Mouse (Mus musculus) 3134 (cell line): ENCODE data around the gene B4galnt3.

Source experiments
- DNase-seq: peaks from one replicate; pipeline ENCODE4 v3.0.0-alpha.2; 2011; ENCODE audit warnings: low spot score; ENCODE audit not compliant: insufficient read length; ENCODE audit errors: extremely low read depth

B4galnt3 gene

GRCm38 (mm10) chr6:120275301-120275700 is 19.1 kb downstream of the B4galnt3 start:
- DNase-seq, result peak; percentile 32

- no peak for DNase-seq
Measured at GRCm38 (mm10) chr6:120274887-120275286, 19.5 kb downstream of the B4galnt3 start.

GRCm38 (mm10) chr6:120274181-120274580 is 20.2 kb downstream of the B4galnt3 start:
- no peak for DNase-seq

- DNase-seq, result peak; percentile 24
Measured at GRCm38 (mm10) chr6:120264151-120264550, 30.2 kb downstream of the B4galnt3 start.

- DNase-seq, result no peak
Measured at GRCm38 (mm10) chr6:120263608-120264007, 30.8 kb downstream of the B4galnt3 start.

- DNase-seq, result no peak
Measured at GRCm38 (mm10) chr6:120262886-120263531, 31.4 kb downstream of the B4galnt3 start.

- no peak for DNase-seq
Measured at GRCm38 (mm10) chr6:120259481-120259880, 34.9 kb downstream of the B4galnt3 start.

GRCm38 (mm10) chr6:120256431-120256935 is 37.9 kb downstream of the B4galnt3 start:
- DNase-seq, result no peak

GRCm38 (mm10) chr6:120255701-120256100 is 38.7 kb downstream of the B4galnt3 start:
- DNase-seq, result no peak

GRCm38 (mm10) chr6:120255144-120255543 is 39.2 kb downstream of the B4galnt3 start:
- no peak for DNase-seq

- DNase-seq, result no peak
Measured at GRCm38 (mm10) chr6:120254640-120255039, 39.7 kb downstream of the B4galnt3 start.

GRCm38 (mm10) chr6:120252741-120253140 is 41.6 kb downstream of the B4galnt3 start:
- DNase-seq, result no peak

GRCm38 (mm10) chr6:120251010-120251409 is 43.3 kb downstream of the B4galnt3 start:
- no peak for DNase-seq

- DNase-seq, result no peak
Measured at GRCm38 (mm10) chr6:120249831-120250230, 44.5 kb downstream of the B4galnt3 start.

GRCm38 (mm10) chr6:120246676-120247075 is 47.7 kb downstream of the B4galnt3 start:
- DNase-seq, result no peak

- DNase-seq, result no peak
Measured at GRCm38 (mm10) chr6:120243250-120243649, 51.1 kb downstream of the B4galnt3 start.

- no peak for DNase-seq
Measured at GRCm38 (mm10) chr6:120242530-120242929, 51.8 kb downstream of the B4galnt3 start.

GRCm38 (mm10) chr6:120241453-120241852 is 52.9 kb downstream of the B4galnt3 start:
- DNase-seq, result no peak

GRCm38 (mm10) chr6:120240461-120240860 is 53.9 kb downstream of the B4galnt3 start:
- no peak for DNase-seq

GRCm38 (mm10) chr6:120235874-120236273 is 58.5 kb downstream of the B4galnt3 start:
- DNase-seq, result no peak

GRCm38 (mm10) chr6:120232885-120233284 is 61.5 kb downstream of the B4galnt3 start:
- no peak for DNase-seq

GRCm38 (mm10) chr6:120230441-120230840 is 63.9 kb downstream of the B4galnt3 start:
- DNase-seq, result no peak

- no peak for DNase-seq
Measured at GRCm38 (mm10) chr6:120229806-120230205, 64.6 kb downstream of the B4galnt3 start.
